Mouse (Mus musculus): ENCODE results near the gene Ubtd2. TPM values are rescaled to one million over a fixed set of nuclear protein-coding genes. Genes with fewer than 3 reads are reported as not detected.

Gene Ubtd2
- total and polyA plus RNA-seq, 2 experiments from 2014 or later = 11.6 to 22.1 TPM

DNA sequence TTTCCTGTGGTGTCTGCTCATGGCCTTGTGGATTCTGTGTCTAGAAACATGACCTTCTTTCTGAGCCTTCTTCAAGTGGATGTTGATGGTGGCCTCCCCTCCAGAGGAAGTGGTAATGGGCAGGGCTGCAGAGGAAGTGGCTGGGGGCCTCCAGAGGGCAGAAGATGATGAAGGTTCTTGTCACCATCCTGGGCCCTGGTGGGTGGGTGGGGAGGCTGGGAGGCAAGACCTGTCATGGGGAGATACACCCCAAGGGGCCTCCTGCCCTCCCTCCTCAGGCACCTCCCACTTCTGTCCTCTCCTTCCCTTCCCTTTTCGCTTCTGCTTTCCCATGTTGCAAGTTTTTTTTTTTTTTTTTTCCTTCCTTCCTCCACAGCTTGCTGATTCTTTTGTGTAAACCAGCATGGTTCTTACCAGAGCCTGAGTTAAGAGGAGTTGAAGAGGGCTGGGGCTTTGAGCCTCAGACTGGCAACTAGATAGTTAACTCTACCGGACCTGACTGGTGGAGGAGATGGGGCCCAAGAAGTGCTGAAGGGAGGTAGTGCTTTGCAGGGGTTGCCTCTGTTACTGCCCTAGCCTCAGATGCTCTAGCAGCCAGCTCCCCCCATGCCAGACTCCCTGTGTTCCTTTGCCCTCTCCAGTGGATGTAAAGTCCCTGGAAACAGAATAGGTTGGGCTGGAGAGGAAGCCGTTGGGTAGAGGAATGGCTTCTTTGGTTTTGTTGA, 87.7 kb downstream of the Ubtd2 start:
- Histone ChIP-seq H3K4me1 (ENCODE audit: control insufficient read depth, insufficient read depth) (peaks cover 38% of the 10 kb centered on the region), H3K27me3 (ENCODE audit: control insufficient read depth, insufficient read depth, low read length) (no peaks in the 10 kb centered on the region), H3K36me3 (replicated peaks; ENCODE audit: control insufficient read depth, insufficient read depth, low read length) (no peaks in the 10 kb centered on the region), H3K9ac (replicated peaks; ENCODE audit: low read depth, low read length) (no peak overlapping the region), H3K9me3 (replicated peaks; ENCODE audit: control insufficient read depth, low read length) (no peaks in the 10 kb centered on the region), H3K4me3 (ENCODE audit: low read depth, low read length) (no peak overlapping the region), H3K4me2 (ENCODE audit: low read depth, low read length) (no peak overlapping the region), H3K27ac (ENCODE audit: low read depth) (peak overlapping the region; percentile 56)
- 34% methylated on average over 3 of the region's 3 CpGs for WGBS
- no peak for TF ChIP-seq CTCF (IDR thresholded peaks at IDR 0.05; ENCODE audit: low read depth)
- TF ChIP-seq EP300 (IDR thresholded peaks at IDR 0.05; ENCODE audit: low read depth) = no peak
- ATAC-seq (ENCODE audit: insufficient read depth, low read depth) (no peak), DNase-seq (ENCODE audit: low spot score) (no peak)

DNA sequence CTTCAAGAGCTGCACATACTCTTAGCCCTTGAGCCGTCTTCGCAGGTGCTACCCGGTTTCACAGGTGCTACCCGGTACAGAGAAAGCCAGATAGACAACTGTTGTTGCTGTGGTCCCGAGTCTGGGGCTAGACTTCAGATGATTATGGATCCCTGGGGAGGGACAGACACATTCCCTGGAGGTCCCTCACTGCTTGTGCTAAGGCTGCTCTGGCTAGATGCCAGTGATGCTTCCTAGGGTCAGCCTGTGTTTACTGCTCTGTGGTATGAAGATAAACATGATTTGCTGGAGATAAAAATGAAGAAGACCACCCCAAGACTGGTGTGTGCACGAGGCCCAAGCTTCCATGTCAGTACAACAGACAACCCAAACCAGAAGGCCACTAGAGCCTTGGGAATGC, 88.9 kb downstream of the Ubtd2 start:
- 85% methylated on average over 6 of the region's 6 CpGs for WGBS
- Histone ChIP-seq H3K36me3 (replicated peaks; ENCODE audit: control insufficient read depth, insufficient read depth, low read length) (no peaks in the 10 kb centered on the region), H3K4me2 (ENCODE audit: low read depth, low read length) (no peak overlapping the region), H3K27ac (ENCODE audit: low read depth) (no peak overlapping the region), H3K4me3 (ENCODE audit: low read depth, low read length) (no peak overlapping the region), H3K27me3 (ENCODE audit: control insufficient read depth, insufficient read depth, low read length) (no peaks in the 10 kb centered on the region), H3K9me3 (replicated peaks; ENCODE audit: control insufficient read depth, low read length) (no peaks in the 10 kb centered on the region), H3K9ac (replicated peaks; ENCODE audit: low read depth, low read length) (no peak overlapping the region), H3K4me1 (ENCODE audit: control insufficient read depth, insufficient read depth) (peaks cover 31% of the 10 kb centered on the region)
- no peak for DNase-seq (ENCODE audit: low spot score)
- no peak for ATAC-seq (ENCODE audit: insufficient read depth, low read depth)
- TF ChIP-seq EP300 (IDR thresholded peaks at IDR 0.05; ENCODE audit: low read depth) = no peak

DNA sequence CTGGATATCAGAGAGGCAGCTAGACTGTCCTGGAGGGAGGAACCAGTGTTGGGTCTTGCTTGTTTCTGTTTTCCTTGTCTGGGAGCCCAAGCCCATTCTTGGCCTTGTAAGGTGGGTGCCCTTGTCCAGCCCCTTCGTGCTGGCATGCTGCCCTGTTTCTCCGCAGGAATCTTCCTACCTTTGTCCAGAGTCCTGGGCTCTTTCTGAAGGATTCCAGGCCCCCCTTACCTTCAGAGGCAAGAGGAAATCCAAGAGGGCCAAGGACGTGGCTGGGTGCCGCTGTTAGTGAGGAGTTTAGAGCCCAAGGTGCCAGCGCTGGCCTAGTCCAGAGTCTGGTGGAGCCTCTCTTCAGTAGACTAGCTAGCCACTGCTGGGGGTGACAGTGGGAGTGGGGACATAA, 89.3 kb downstream of the Ubtd2 start:
- no peak overlapping the region for H3K9ac ChIP-seq (replicated peaks; ENCODE audit: low read depth, low read length)
- H3K4me1 ChIP-seq (ENCODE audit: control insufficient read depth, insufficient read depth) = peaks cover 29% of the 10 kb centered on the region
- DNase-seq (ENCODE audit: low spot score) = no peak
- no peak overlapping the region for H3K4me3 ChIP-seq (ENCODE audit: low read depth, low read length)
- TF ChIP-seq CTCF (IDR thresholded peaks at IDR 0.05; ENCODE audit: low read depth) (no peak), EP300 (IDR thresholded peaks at IDR 0.05; ENCODE audit: low read depth) (no peak)
- 90% methylated on average over 5 of the region's 5 CpGs for WGBS
- H3K27ac ChIP-seq (ENCODE audit: low read depth) = no peak overlapping the region
- no peaks in the 10 kb centered on the region for H3K27me3 ChIP-seq (ENCODE audit: control insufficient read depth, insufficient read depth, low read length)
- H3K9me3 ChIP-seq (replicated peaks; ENCODE audit: control insufficient read depth, low read length) = no peaks in the 10 kb centered on the region
- ATAC-seq (ENCODE audit: insufficient read depth, low read depth) = no peak
- no peaks in the 10 kb centered on the region for H3K36me3 ChIP-seq (replicated peaks; ENCODE audit: control insufficient read depth, insufficient read depth, low read length)
- H3K4me2 ChIP-seq (ENCODE audit: low read depth, low read length) = no peak overlapping the region

DNA sequence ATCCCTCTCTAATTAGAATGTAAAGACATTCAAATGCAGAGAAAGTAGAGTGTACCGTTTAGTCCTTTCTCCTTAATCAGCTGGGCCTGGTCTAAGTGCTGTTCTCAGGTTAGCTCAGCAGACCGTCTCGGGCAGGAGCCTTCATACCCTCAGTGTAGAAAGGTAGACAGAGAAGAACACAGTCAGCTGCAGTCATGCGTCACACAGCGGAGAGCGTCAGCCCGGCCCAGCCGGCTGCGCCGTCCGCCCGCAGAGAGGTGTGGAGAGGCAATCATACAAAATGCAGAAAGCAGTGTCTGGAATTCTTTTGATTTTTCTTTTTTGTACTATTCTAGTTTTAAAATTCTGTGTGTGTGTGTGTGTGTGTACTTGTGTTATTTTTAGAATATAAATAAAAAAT, 90.4 kb downstream of the Ubtd2 start:
- TF ChIP-seq EP300 (IDR thresholded peaks at IDR 0.05; ENCODE audit: low read depth) (no peak), CTCF (IDR thresholded peaks at IDR 0.05; ENCODE audit: low read depth) (no peak)
- no peak for ATAC-seq (ENCODE audit: insufficient read depth, low read depth)
- Histone ChIP-seq H3K36me3 (replicated peaks; ENCODE audit: control insufficient read depth, insufficient read depth, low read length) (no peaks in the 10 kb centered on the region), H3K4me2 (ENCODE audit: low read depth, low read length) (no peak overlapping the region), H3K27me3 (ENCODE audit: control insufficient read depth, insufficient read depth, low read length) (no peaks in the 10 kb centered on the region), H3K9me3 (replicated peaks; ENCODE audit: control insufficient read depth, low read length) (no peaks in the 10 kb centered on the region), H3K27ac (ENCODE audit: low read depth) (no peak overlapping the region), H3K9ac (replicated peaks; ENCODE audit: low read depth, low read length) (no peak overlapping the region), H3K4me1 (ENCODE audit: control insufficient read depth, insufficient read depth) (peaks cover 28% of the 10 kb centered on the region), H3K4me3 (ENCODE audit: low read depth, low read length) (no peak overlapping the region)
- no peak for DNase-seq (ENCODE audit: low spot score)
- 89% methylated on average over 12 of the region's 12 CpGs for WGBS

DNA sequence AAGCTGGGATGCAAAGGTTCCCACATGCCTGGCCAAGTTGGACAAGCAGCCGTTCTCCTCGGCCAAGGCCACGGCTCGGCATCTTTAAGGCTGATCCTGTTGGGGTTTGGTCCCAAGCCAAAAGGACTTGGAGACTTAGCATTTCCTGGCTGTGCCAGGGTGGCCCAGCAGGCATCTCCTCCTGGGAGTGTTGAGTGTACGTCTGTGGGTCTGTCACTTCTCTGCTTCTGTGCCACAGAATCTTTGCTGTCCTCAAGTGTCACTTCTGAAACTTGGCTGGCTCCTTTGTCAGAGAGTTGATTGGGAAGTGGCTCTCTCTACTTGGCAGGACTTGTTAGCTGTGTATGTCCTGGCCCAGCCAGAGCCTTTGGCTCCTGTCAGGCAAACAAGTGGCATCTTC, 91.3 kb downstream of the Ubtd2 start:
- no peak for ATAC-seq (ENCODE audit: insufficient read depth, low read depth)
- H3K27me3 ChIP-seq (ENCODE audit: control insufficient read depth, insufficient read depth, low read length) = no peaks in the 10 kb centered on the region
- WGBS = 32% methylated on average over 5 of the region's 5 CpGs
- no peak overlapping the region for H3K9ac ChIP-seq (replicated peaks; ENCODE audit: low read depth, low read length)
- TF ChIP-seq CTCF (IDR thresholded peaks at IDR 0.05; ENCODE audit: low read depth) = no peak
- no peak for TF ChIP-seq EP300 (IDR thresholded peaks at IDR 0.05; ENCODE audit: low read depth)
- no peak overlapping the region for H3K4me3 ChIP-seq (ENCODE audit: low read depth, low read length)
- peaks cover 24% of the 10 kb centered on the region for H3K4me1 ChIP-seq (ENCODE audit: control insufficient read depth, insufficient read depth)
- H3K4me2 ChIP-seq (ENCODE audit: low read depth, low read length) = no peak overlapping the region
- H3K27ac ChIP-seq (ENCODE audit: low read depth) = peak overlapping the region; percentile 31; the same call in 1 of the 2 replicates
- peak; percentile 32 for DNase-seq (ENCODE audit: low spot score)
- no peaks in the 10 kb centered on the region for H3K9me3 ChIP-seq (replicated peaks; ENCODE audit: control insufficient read depth, low read length)
- no peaks in the 10 kb centered on the region for H3K36me3 ChIP-seq (replicated peaks; ENCODE audit: control insufficient read depth, insufficient read depth, low read length)

DNA sequence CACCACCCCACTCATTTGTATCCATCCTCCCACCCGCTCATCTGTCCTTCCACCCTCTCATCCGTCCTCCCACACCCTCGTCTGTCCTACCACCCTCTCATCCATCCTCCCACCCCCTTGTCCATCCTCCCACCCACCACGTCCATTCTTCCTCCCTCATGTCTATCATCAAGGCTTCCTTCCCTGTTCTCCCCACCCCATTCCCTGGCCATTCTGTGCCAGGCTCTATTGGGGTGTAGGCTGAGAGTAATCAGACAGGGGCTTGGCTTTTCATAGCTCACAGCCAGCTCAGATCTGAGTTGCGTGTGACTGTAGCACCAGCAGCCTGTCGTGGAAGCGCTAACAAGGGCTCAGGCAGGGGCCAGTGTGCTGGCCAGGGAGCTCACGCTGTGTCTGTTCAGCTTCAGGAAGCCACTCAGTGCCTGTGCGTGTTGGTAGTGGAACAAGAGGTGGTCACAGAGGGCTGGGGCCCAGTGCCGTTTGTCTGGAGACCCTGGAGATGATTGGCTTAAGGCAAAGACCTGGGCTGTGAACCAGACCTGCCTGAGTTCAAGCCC, 92.3 kb downstream of the Ubtd2 start:
- no peak for ATAC-seq (ENCODE audit: insufficient read depth, low read depth)
- no peaks in the 10 kb centered on the region for H3K36me3 ChIP-seq (replicated peaks; ENCODE audit: control insufficient read depth, insufficient read depth, low read length)
- no peak overlapping the region; the same call in 1 of the 2 replicates for H3K27ac ChIP-seq (ENCODE audit: low read depth)
- peaks cover 33% of the 10 kb centered on the region for H3K4me1 ChIP-seq (ENCODE audit: control insufficient read depth, insufficient read depth)
- H3K4me3 ChIP-seq (ENCODE audit: low read depth, low read length) = no peak overlapping the region
- no peak for DNase-seq (ENCODE audit: low spot score)
- no peaks in the 10 kb centered on the region for H3K9me3 ChIP-seq (replicated peaks; ENCODE audit: control insufficient read depth, low read length)
- WGBS = 57% methylated on average over 10 of the region's 10 CpGs
- H3K4me2 ChIP-seq (ENCODE audit: low read depth, low read length) = no peak overlapping the region
- no peak overlapping the region for H3K9ac ChIP-seq (replicated peaks; ENCODE audit: low read depth, low read length)
- H3K27me3 ChIP-seq (ENCODE audit: control insufficient read depth, insufficient read depth, low read length) = no peaks in the 10 kb centered on the region
- no peak for TF ChIP-seq CTCF (IDR thresholded peaks at IDR 0.05; ENCODE audit: low read depth)
- TF ChIP-seq EP300 (IDR thresholded peaks at IDR 0.05; ENCODE audit: low read depth) = no peak

All from heart, postnatal 0 days (tissue).